Mouse (Mus musculus): ENCODE data around the gene Mat1a.

The Mat1a gene

GRCm38 (mm10) chr14:41140686-41141085 is 35.9 kb downstream of the Mat1a start:
- DNase-seq (ENCODE audit: low spot score in 2 of 2) = no peak

- DNase-seq (ENCODE audit: low spot score in 2 of 2) = no peak
Observed at GRCm38 (mm10) chr14:41146035-41146434, 41.2 kb downstream of the Mat1a start.

GRCm38 (mm10) chr14:41146922-41147321 is 42.1 kb downstream of the Mat1a start:
- no peak for DNase-seq (ENCODE audit: low spot score in 2 of 2)

GRCm38 (mm10) chr14:41147356-41147755 is 42.5 kb downstream of the Mat1a start:
- DNase-seq (ENCODE audit: low spot score in 2 of 2) = no peak

- DNase-seq (ENCODE audit: low spot score in 2 of 2) = no peak
Observed at GRCm38 (mm10) chr14:41151220-41151898, 46.5 kb downstream of the Mat1a start, which contains the start of gene Mbl1. Gene Mbl1 (plus strand): TSS chr14:41151458.

GRCm38 (mm10) chr14:41160076-41160475 is 55.2 kb downstream of the Mat1a start:
- DNase-seq (ENCODE audit: low spot score in 2 of 2) = no peak

- DNase-seq (ENCODE audit: low spot score in 2 of 2) = no peak
Observed at GRCm38 (mm10) chr14:41160743-41161142, 55.9 kb downstream of the Mat1a start.

GRCm38 (mm10) chr14:41162663-41163062 is 57.8 kb downstream of the Mat1a start:
- peak in 1 of 2 experiments; percentile 29 for DNase-seq (ENCODE audit: low spot score in 2 of 2)

GRCm38 (mm10) chr14:41167278-41167677 is 62.4 kb downstream of the Mat1a start:
- DNase-seq (ENCODE audit: low spot score in 2 of 2) = no peak

- no peak for DNase-seq (ENCODE audit: low spot score in 2 of 2)
Observed at GRCm38 (mm10) chr14:41168567-41168966, 63.7 kb downstream of the Mat1a start.

- DNase-seq (ENCODE audit: low spot score in 2 of 2) = no peak
Observed at GRCm38 (mm10) chr14:41170514-41170913, 65.7 kb downstream of the Mat1a start.

Measured in right cerebral cortex, postnatal 10 days (tissue).